Mouse (Mus musculus) liver, adult 2 months (tissue): ENCODE data around the gene Agap3.

Source experiments
- CTCF ChIP-seq: fragments of 200-500 bp; IDR thresholded peaks from 2 replicates; pipeline ENCODE4 v1.5.1; 2011; ENCODE audit warnings: low read depth, low read length, control low read depth
- POLR2A ChIP-seq: fragments of 200-500 bp; IDR thresholded peaks from 2 replicates; pipeline ENCODE4 v1.6.1; 2011; ENCODE audit warnings: low read length, control low read depth; ENCODE audit not compliant: insufficient read depth; ENCODE audit errors: extremely low read depth

- TF ChIP-seq CTCF, result no peak
- TF ChIP-seq POLR2A, result no peak
Observed at GRCm38 (mm10) chr5:24495019-24495418, 43.0 kb downstream of the Agap3 start.
